Mouse (Mus musculus) limb, embryonic 14.5 days (tissue): Measurements from ENCODE around the gene Ammecr1. TPM values are rescaled to one million over a fixed set of nuclear protein-coding genes. Genes with fewer than 3 reads are reported as not detected.

Source experiments
- ATAC-seq: fragments of 200-750 bp; cut with Nextera tagmentation; 2 replicates; pipeline ENCODE4 v1.8.0; 2017; ENCODE audit warnings: low read depth, moderate number of reproducible peaks, moderate TSS enrichment; ENCODE audit not compliant: low FRiP score
- DNase-seq: peaks from one replicate; pipeline ENCODE4 v3.0.0-alpha.2; 2015; ENCODE audit warnings: low spot score
- H3K27ac ChIP-seq: fragments of 300-500 bp; sonication (generic); replicated peaks from 2 replicates; pipeline ENCODE4 v1.5.1; 2014; ENCODE audit warnings: low read depth, mild to moderate bottlenecking, low read length, moderate library complexity, mixed read lengths
- H3K27me3 ChIP-seq: fragments of 300-500 bp; sonication (generic); 2 replicates; pipeline ENCODE4 v1.6.1; 2014; ENCODE audit warnings: low read length, mixed read lengths; ENCODE audit not compliant: control insufficient read depth, insufficient read depth
- H3K36me3 ChIP-seq: fragments of 300-500 bp; sonication (generic); 2 replicates; pipeline ENCODE4 v1.6.1; 2014; ENCODE audit warnings: mild to moderate bottlenecking, low read length, moderate library complexity, mixed read lengths; ENCODE audit not compliant: control insufficient read depth, insufficient read depth
- H3K4me1 ChIP-seq: fragments of 300-500 bp; sonication (generic); 2 replicates; pipeline ENCODE4 v1.6.1; 2014; ENCODE audit warnings: antibody characterized with exemption, low read length, mixed read lengths; ENCODE audit not compliant: control insufficient read depth, insufficient read depth
- H3K4me2 ChIP-seq: fragments of 300-500 bp; sonication (generic); replicated peaks from 2 replicates; pipeline ENCODE4 v1.6.1; 2014; ENCODE audit warnings: low read depth, mild to moderate bottlenecking, low read length, moderate library complexity; ENCODE audit not compliant: severe bottlenecking
- H3K4me3 ChIP-seq: fragments of 300-500 bp; sonication (generic); replicated peaks from 2 replicates; pipeline ENCODE4 v1.5.1; 2014; ENCODE audit warnings: low read length
- H3K9ac ChIP-seq: fragments of 300-500 bp; sonication (generic); 2 replicates; pipeline ENCODE4 v1.6.1; 2014; ENCODE audit warnings: mild to moderate bottlenecking, low read depth, low read length, moderate library complexity; ENCODE audit not compliant: severe bottlenecking
- H3K9me3 ChIP-seq: fragments of 300-500 bp; sonication (generic); 2 replicates; pipeline ENCODE4 v1.6.1; 2016; ENCODE audit warnings: low read length; ENCODE audit not compliant: control insufficient read depth
- POLR2A ChIP-seq: fragments of 200-500 bp; IDR thresholded peaks from 2 replicates; pipeline ENCODE4 v1.8.0; 2012; ENCODE audit warnings: inconsistent platforms, mild to moderate bottlenecking, moderate library complexity, borderline replicate concordance; ENCODE audit not compliant: insufficient read depth, insufficient read length; ENCODE audit errors: extremely low read depth
- WGBS: fragments of 180-500 bp; shearing (Covaris S2); extraction: QIAGEN DNeasy Blood & Tissue Kit; methylation state at CpG from one replicate; pipeline ENCODE4 v1.1.7; 2014; 5-methylcytosine and 5-hydroxymethylcytosine counted together
- polyA plus RNA-seq, 2 experiments: library from polyadenylated mRNA; depleted of rRNA in 1 of 2; stranded (reverse) in 1 of 2; unstranded in 1 of 2; fragments of >200 nt; fragmentation: Nextera tagmentation in 1 of 2; extraction: Ambion mirVana in 1 of 2; gene quantifications; 2 replicates each; pipeline versions ENCODE4 v1.2.1 to v1.2.3; 2012 to 2014

Ammecr1 gene
- polyA plus RNA-seq, 2 experiments, result 7.1 to 19.6 TPM

GRCm38 (mm10) chrX:142960434-142960833, 6.1 kb downstream of the Ammecr1 start:
- 70% methylated on average over 2 of the region's 2 CpGs for WGBS
- H3K36me3 ChIP-seq, result no peaks in the 10 kb centered on the region
- ATAC-seq (no peak), DNase-seq (no peak)
- no peak overlapping the region for H3K9ac ChIP-seq
- no peak for TF ChIP-seq POLR2A
- no peaks in the 10 kb centered on the region for H3K4me1 ChIP-seq
- H3K4me3 ChIP-seq, result no peak overlapping the region
- H3K27me3 ChIP-seq, result no peaks in the 10 kb centered on the region
- H3K4me2 ChIP-seq, result no peak overlapping the region
- H3K27ac ChIP-seq, result no peak overlapping the region
- H3K9me3 ChIP-seq, result no peaks in the 10 kb centered on the region

GRCm38 (mm10) chrX:142959674-142960307, 6.7 kb downstream of the Ammecr1 start:
- H3K36me3 ChIP-seq, result no peaks in the 10 kb centered on the region
- no peak overlapping the region for H3K9ac ChIP-seq
- no peak for DNase-seq
- no peak for TF ChIP-seq POLR2A
- H3K27me3 ChIP-seq, result no peaks in the 10 kb centered on the region
- no peak overlapping the region for H3K4me3 ChIP-seq
- WGBS, result 69% methylated on average over 4 of the region's 4 CpGs
- H3K27ac ChIP-seq, result no peak overlapping the region
- no peaks in the 10 kb centered on the region for H3K4me1 ChIP-seq
- no peak for ATAC-seq
- no peak overlapping the region for H3K4me2 ChIP-seq
- H3K9me3 ChIP-seq, result no peaks in the 10 kb centered on the region

- H3K9me3 ChIP-seq, result no peaks in the 10 kb centered on the region
- no peaks in the 10 kb centered on the region for H3K4me1 ChIP-seq
- no peaks in the 10 kb centered on the region for H3K36me3 ChIP-seq
- 80% methylated on average over 4 of the region's 4 CpGs for WGBS
- no peak overlapping the region for H3K27ac ChIP-seq
- no peak overlapping the region for H3K4me2 ChIP-seq
- H3K27me3 ChIP-seq, result no peaks in the 10 kb centered on the region
- no peak overlapping the region for H3K9ac ChIP-seq
- ATAC-seq (no peak), DNase-seq (no peak)
- TF ChIP-seq POLR2A, result no peak
- no peak overlapping the region for H3K4me3 ChIP-seq
Measured at GRCm38 (mm10) chrX:142928430-142928829, 38.1 kb downstream of the Ammecr1 start.

GRCm38 (mm10) chrX:142917394-142917793, 49.1 kb downstream of the Ammecr1 start:
- peaks cover 3% of the 10 kb centered on the region; the same call in 1 of the 2 replicates for H3K4me1 ChIP-seq
- H3K4me3 ChIP-seq, result no peak overlapping the region
- H3K27ac ChIP-seq, result no peak overlapping the region
- TF ChIP-seq POLR2A, result no peak
- H3K27me3 ChIP-seq, result no peaks in the 10 kb centered on the region
- H3K36me3 ChIP-seq, result no peaks in the 10 kb centered on the region
- H3K4me2 ChIP-seq, result no peak overlapping the region
- no peaks in the 10 kb centered on the region for H3K9me3 ChIP-seq
- WGBS, result 51% methylated on average over 3 of the region's 3 CpGs
- DNase-seq (no peak), ATAC-seq (no peak)
- no peak overlapping the region for H3K9ac ChIP-seq

- Histone ChIP-seq H3K27ac (no peak overlapping the region), H3K4me2 (no peak overlapping the region), H3K9me3 (no peaks in the 10 kb centered on the region), H3K4me3 (no peak overlapping the region), H3K4me1 (peaks cover 3% of the 10 kb centered on the region; the same call in 1 of the 2 replicates), H3K27me3 (no peaks in the 10 kb centered on the region), H3K9ac (no peak overlapping the region), H3K36me3 (no peaks in the 10 kb centered on the region)
- 67% methylated on average over 4 of the region's 4 CpGs for WGBS
- no peak for TF ChIP-seq POLR2A
- ATAC-seq (no peak), DNase-seq (no peak)
Measured at GRCm38 (mm10) chrX:142916719-142917118, 49.8 kb downstream of the Ammecr1 start.
